Mouse (Mus musculus) hindbrain, postnatal 0 days (tissue): Measurements from ENCODE around the gene Cdc37. TPM values are rescaled to one million over a fixed set of nuclear protein-coding genes. Genes with fewer than 3 reads are reported as not detected.

Experiments used
- ATAC-seq: fragments of 200-750 bp; cut with Nextera tagmentation; 2 replicates; pipeline ENCODE4 v1.8.0; 2017; ENCODE audit warnings: mild to moderate bottlenecking, moderate TSS enrichment, moderate library complexity
- DNase-seq: peaks from one replicate; pipeline ENCODE4 v3.0.0-alpha.2; 2015; ENCODE audit warnings: low spot score
- H3K27ac ChIP-seq: fragments of 300-500 bp; sonication (generic); 2 replicates; pipeline ENCODE4 v1.5.1; 2014; ENCODE audit warnings: mild to moderate bottlenecking
- H3K27me3 ChIP-seq: fragments of 300-500 bp; sonication (generic); 2 replicates; pipeline ENCODE4 v1.6.1; 2014; ENCODE audit warnings: low read length, mixed read lengths; ENCODE audit not compliant: insufficient read depth
- H3K36me3 ChIP-seq: fragments of 300-500 bp; sonication (generic); 2 replicates; pipeline ENCODE4 v1.6.1; 2014; ENCODE audit warnings: low read length, mixed read lengths; ENCODE audit not compliant: insufficient read depth
- H3K4me1 ChIP-seq: fragments of 300-500 bp; sonication (generic); 2 replicates; pipeline ENCODE4 v1.6.1; 2014; ENCODE audit warnings: antibody characterized with exemption, low read length, mixed read lengths; ENCODE audit not compliant: insufficient read depth
- H3K4me2 ChIP-seq: fragments of 300-500 bp; sonication (generic); 2 replicates; pipeline ENCODE4 v1.6.1; 2014; ENCODE audit warnings: low read depth, mild to moderate bottlenecking, low read length, moderate library complexity, mixed read lengths
- H3K4me3 ChIP-seq: fragments of 300-500 bp; sonication (generic); 2 replicates; pipeline ENCODE4 v1.5.1; 2014; ENCODE audit warnings: low read length
- H3K9ac ChIP-seq: fragments of 300-500 bp; sonication (generic); replicated peaks from 2 replicates; pipeline ENCODE4 v1.6.1; 2014; ENCODE audit warnings: mild to moderate bottlenecking, low read length, moderate library complexity, mixed read lengths
- H3K9me3 ChIP-seq: fragments of 300-500 bp; sonication (generic); 2 replicates; pipeline ENCODE4 v1.6.1; 2016; ENCODE audit warnings: low read length, mixed read lengths
- CTCF ChIP-seq: IDR thresholded peaks from 2 replicates; pipeline ENCODE4 v1.5.1; 2016; ENCODE audit warnings: antibody characterized with exemption, control low read depth, low read depth
- WGBS: fragments of 180-500 bp; shearing (Covaris S2); extraction: QIAGEN DNeasy Blood & Tissue Kit; methylation state at CpG from one replicate; pipeline ENCODE4 v1.1.7; 2014; 5-methylcytosine and 5-hydroxymethylcytosine counted together
- polyA plus RNA-seq: library from polyadenylated mRNA; unstranded; fragments of >200 nt; fragmentation: Nextera tagmentation; extraction: Ambion mirVana; gene quantifications from 2 replicates; pipeline ENCODE4 v1.2.1, GENCODE M21; 2015
- total RNA-seq: library from RNA; depleted of rRNA; stranded (reverse); fragments of >200 nt; gene quantifications from 2 replicates; pipeline ENCODE4 v1.2.3, GENCODE M21; 2014

The Cdc37 gene
- total and polyA plus RNA-seq, 2 experiments from 2014 or later, result 20.1 to 173 TPM

DNA sequence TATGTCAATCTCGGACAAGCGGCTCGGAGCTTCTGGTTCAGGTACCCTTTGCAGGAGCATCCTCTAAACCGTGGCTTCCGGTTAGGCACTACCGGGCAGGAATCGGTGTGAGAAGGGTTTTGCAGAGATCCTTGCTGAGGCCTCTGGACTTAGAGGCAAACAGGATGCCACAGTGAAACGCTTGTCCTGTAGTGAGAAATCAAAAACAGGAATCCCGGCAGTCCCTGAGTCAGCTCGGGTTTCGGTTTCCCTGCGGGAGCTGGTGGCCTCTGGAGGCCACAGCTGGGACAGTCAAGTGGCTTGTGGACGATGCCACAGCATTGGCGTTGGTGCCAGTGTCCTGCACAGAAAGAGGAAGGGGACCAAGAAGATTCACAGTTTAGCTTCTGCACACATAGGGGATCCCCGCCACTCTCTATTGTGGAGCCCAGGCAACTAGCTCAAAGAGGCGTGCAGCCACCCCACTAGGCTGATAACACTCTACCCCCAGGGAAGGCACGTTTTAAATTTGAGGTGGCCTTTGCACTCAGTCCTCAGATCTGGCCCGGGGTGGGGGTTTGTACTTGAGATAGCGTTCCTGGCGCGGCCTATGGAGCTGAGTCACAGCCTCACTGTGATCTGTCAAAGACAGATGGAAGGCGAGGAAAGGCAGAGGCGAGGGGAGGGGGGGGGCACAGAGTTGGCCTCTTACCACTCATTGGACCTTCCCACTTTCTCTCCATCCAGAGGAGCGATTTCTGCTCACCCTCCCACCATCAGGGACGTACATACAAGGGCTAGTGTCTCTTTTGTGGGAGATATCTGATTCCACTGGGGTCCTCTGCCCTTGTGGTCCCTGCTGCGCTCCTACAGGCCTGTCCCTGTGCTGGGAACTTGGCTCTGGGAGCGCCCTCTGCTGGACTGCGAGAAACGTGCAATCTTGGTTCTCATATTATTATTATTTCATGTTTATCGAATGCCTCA is 18.7 kb upstream of the Cdc37 start:
- no peak overlapping the region for H3K9ac ChIP-seq
- TF ChIP-seq CTCF, result peak; percentile 90
- no peak overlapping the region for H3K4me3 ChIP-seq
- H3K27me3 ChIP-seq, result peaks cover 29% of the 10 kb centered on the region
- peaks cover 5% of the 10 kb centered on the region; the same call in 1 of the 2 replicates for H3K4me1 ChIP-seq
- H3K36me3 ChIP-seq, result no peaks in the 10 kb centered on the region
- peak overlapping the region; percentile 34; the same call in 1 of the 2 replicates for H3K4me2 ChIP-seq
- DNase-seq (peak; percentile 74), ATAC-seq (peak; percentile 36)
- H3K9me3 ChIP-seq, result no peaks in the 10 kb centered on the region
- peak overlapping the region; percentile 66 for H3K27ac ChIP-seq
- 18% methylated on average over 30 of the region's 30 CpGs for WGBS

DNA sequence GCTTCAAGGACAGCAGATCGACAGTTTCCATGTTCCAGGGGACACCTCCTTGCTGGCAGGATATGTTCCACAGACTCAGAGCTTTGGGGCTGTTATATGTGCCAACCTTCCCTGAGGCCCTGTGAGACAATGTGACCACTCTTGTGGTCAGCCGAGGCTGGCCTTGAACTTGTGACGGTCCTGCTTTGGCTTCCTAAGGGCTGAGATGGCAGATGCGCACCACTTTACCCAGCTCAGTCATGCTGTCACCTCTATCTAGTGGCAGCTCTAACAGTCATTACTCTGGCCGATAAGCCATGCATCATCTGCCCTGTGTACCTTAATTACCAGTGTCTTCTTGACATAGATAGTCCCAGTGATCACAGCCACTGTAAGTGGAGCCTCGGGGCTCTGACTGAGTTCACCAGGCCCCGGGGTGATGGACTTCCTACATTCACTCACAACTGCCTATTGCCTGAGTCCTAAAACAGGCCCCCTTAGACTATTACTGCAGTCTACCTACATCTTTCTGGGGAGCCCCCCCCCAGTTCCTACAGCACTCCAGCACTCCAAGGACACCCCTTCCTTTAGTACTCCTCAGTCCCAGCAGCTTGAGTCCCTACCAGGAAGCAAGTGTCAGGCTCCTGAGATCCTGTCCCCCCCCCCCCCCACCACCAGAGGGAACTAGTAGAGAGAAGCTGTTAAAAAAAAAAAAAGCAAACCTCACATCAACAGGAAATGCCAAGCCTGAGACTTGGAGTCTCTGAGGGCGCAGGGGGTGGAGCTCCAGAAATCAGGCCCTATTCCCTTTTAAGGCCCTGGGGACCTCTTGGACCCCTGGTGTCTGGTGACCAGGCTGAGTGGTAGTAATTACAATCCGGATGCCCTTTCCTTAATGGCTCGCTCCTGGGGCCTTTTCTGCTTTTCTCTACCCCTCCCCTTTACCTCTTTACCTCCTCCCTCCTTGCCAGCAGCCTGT is 17.6 kb upstream of the Cdc37 start:
- Histone ChIP-seq H3K36me3 (no peaks in the 10 kb centered on the region), H3K4me1 (peaks cover 5% of the 10 kb centered on the region; the same call in 1 of the 2 replicates), H3K27me3 (peaks cover 32% of the 10 kb centered on the region), H3K9ac (no peak overlapping the region), H3K27ac (peak overlapping the region; percentile 66), H3K9me3 (no peaks in the 10 kb centered on the region), H3K4me2 (peak overlapping the region; percentile 34; the same call in 1 of the 2 replicates), H3K4me3 (no peak overlapping the region)
- TF ChIP-seq CTCF, result no peak
- DNase-seq (no peak), ATAC-seq (no peak)
- WGBS, result 67% methylated on average over 10 of the region's 10 CpGs

DNA sequence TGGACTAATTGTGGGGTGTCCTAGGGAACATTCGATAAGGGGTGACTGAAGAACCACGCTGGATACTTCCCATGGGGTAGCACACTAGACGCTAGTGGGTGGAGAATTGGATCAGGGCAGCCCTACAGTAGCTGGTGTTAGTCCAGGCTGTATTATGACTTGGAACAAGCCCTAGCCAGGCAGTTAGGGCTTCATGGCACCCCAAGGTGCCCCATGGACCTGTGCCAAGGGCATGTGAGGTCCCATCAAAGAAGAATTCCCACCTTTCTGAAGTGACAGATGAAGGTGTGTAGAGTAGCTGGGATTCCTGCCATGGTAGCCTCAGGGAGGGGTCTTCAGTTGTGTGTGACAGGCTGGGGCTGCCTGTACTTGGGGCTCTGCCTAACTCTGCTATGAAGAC is 16.7 kb upstream of the Cdc37 start:
- no peaks in the 10 kb centered on the region for H3K36me3 ChIP-seq
- peak overlapping the region; percentile 49 for H3K4me3 ChIP-seq
- peak overlapping the region; percentile 76 for H3K4me2 ChIP-seq
- H3K4me1 ChIP-seq, result peaks cover 5% of the 10 kb centered on the region; the same call in 1 of the 2 replicates
- no peaks in the 10 kb centered on the region for H3K9me3 ChIP-seq
- WGBS, result 23% methylated on average over 3 of the region's 3 CpGs
- peaks cover 32% of the 10 kb centered on the region for H3K27me3 ChIP-seq
- no peak overlapping the region; the same call in 1 of the 2 replicates for H3K9ac ChIP-seq
- DNase-seq (no peak), ATAC-seq (no peak)
- no peak overlapping the region for H3K27ac ChIP-seq
- TF ChIP-seq CTCF, result no peak

DNA sequence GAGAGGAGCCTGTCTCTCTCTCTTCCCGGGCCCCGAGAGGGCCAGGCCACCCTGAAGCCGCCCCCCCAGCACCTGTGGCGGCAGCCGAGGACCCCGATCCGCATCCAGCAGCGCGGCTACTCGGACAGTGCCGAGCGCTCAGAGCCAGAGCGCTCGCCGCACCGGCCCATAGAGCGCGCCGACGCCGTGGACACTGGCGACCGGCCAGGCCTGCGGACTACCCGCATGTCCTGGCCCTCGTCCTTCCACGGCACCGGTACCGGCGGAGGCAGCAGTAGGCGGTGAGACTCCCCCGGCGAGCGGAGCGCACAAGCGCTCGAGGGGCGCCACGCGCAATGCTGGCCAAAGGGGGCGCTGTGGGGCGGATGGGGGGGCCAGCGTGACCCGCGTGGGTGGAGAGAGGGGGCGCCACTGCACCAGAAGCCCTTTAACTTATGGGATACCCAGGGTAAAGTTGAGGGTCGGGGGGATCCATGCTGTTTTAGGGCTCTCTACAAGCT is 16.2 kb upstream of the Cdc37 start:
- peak; percentile 64 for TF ChIP-seq CTCF
- peak; percentile 6; the same call in 1 of the 2 replicates for ATAC-seq
- Histone ChIP-seq H3K9me3 (no peaks in the 10 kb centered on the region), H3K27me3 (peaks cover 32% of the 10 kb centered on the region), H3K4me3 (peak overlapping the region; percentile 49), H3K4me2 (peak overlapping the region; percentile 76), H3K9ac (peak overlapping the region; percentile 52), H3K27ac (no peak overlapping the region), H3K36me3 (no peaks in the 10 kb centered on the region), H3K4me1 (peaks cover 5% of the 10 kb centered on the region; the same call in 1 of the 2 replicates)
- 2% methylated on average over 46 of the region's 47 CpGs for WGBS
- peak; percentile 68 for DNase-seq

DNA sequence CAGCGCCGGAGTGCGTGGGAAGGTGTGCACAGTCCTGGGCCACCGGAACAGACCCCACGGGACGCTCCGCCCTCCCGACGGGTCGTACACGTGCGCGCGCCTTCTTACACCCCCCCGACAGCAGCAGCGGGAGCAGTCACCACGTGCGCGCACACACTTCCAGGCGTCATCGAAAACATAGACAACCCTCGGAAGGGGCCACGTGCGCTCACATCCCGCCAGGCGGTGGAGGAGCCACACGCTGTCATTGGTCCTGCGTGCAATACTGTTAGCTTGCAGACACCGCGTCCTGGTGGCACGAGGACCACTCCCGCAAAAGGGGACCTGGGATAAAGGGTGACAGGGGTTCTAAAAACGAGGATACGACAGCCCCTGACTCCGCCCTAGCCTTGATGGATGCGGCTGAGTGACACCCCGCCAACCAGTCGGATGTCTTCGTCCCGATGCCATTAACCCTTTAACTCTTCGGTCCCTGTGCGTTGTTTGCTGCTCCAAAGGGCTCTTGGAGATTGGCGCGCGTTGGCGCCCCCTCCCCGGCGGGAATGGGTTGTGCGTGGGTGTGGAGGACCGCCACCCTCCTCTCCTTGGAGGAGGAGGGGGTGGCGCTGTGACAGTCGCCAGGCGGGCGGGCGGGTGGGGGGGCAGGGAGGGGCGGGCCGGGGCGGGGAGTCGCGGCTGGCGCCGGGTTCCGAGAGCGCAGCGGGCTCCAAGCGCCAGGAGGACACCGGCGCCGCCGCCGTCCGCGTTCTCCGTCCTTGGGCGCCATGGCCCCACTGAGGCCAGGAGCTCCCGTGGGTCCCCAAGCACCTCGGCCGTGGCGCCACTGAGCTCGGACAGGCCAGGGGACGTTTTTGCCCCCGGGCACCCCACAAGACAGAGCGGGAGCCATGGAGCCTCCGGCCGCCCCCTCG is 15.5 kb upstream of the Cdc37 start, which contains the start of gene Pde4a:
Gene Pde4a (plus strand): TSS at position 674 of the 911 bp plus-strand sequence.
- WGBS, result under 1% methylated on average over 63 of the region's 86 CpGs
- H3K4me1 ChIP-seq, result peaks cover 5% of the 10 kb centered on the region; the same call in 1 of the 2 replicates
- DNase-seq (peak; percentile 73), ATAC-seq (peak; percentile 48)
- H3K4me3 ChIP-seq, result peak within 1 kb of the TSS; percentile 49
- H3K4me2 ChIP-seq, result peak within 1 kb of the TSS; percentile 76
- peak within 1 kb of the TSS; percentile 52 for H3K9ac ChIP-seq
- H3K27me3 ChIP-seq, result peaks cover 32% of the 10 kb centered on the region
- H3K9me3 ChIP-seq, result no peaks in the 10 kb centered on the region
- no peak for TF ChIP-seq CTCF
- no peaks in the 10 kb centered on the region for H3K36me3 ChIP-seq
- H3K27ac ChIP-seq, result no peak within 1 kb of the TSS
